Mouse (Mus musculus) left cerebral cortex, postnatal 10 days (tissue): ENCODE results near the gene Fam83f. TPM values are rescaled to one million over a fixed set of nuclear protein-coding genes. Genes with fewer than 3 reads are reported as not detected.
"Not testable (repeated sequence)": the region's sequence is repeated elsewhere in the genome, so short reads cannot be mapped to it uniquely, and the experiment has no call there.

Source experiments
- DNase-seq, 2 experiments: peaks; one replicate each; pipeline ENCODE4 v3.0.0; 2021 to 2022; ENCODE audit warnings: low spot score in 2 of 2, mixed read lengths in 1 of 2; ENCODE audit errors: extremely low spot score in 1 of 2
- intact Hi-C: fragments of 180-260 bp; cut with DNase I; formaldehyde crosslinking; loops from one replicate; pipeline ENCODE4 v1.15.1; 2025
- microRNA-seq: library from miRNA; unstranded; fragments of <30 nt; microRNA quantifications from one replicate; pipeline ENCODE4 v1.2.0, GENCODE M21; 2022
- total RNA-seq, 2 experiments: library from RNA; stranded (reverse); gene quantifications; 2 replicates each; pipeline ENCODE4 v1.2.3; 2021

Fam83f gene
- total RNA-seq, 2 experiments from 2014 or later, result 0.54 to 0.57 TPM

- intact Hi-C loops, result no loop called here
- no peak for DNase-seq
These were observed 57.8 kb downstream of the Fam83f start for GRCm38 (mm10) chr15:80729477-80729876.

- no peak for DNase-seq
- intact Hi-C loops, result loop anchor here (10.0 kb wide), 1 partner anchor 54 kb away; no protein-coding TSS in a partner anchor
These were observed 59.4 kb downstream of the Fam83f start for GRCm38 (mm10) chr15:80731043-80731442.

GRCm38 (mm10) chr15:80731511-80731910, 59.9 kb downstream of the Fam83f start:
- intact Hi-C loops, result loop anchor here (10.0 kb wide), 1 partner anchor 53 kb away; no protein-coding TSS in a partner anchor
- DNase-seq, result no peak

- intact Hi-C loops, result loop anchor here (10.0 kb wide), 1 partner anchor 52 kb away; no protein-coding TSS in a partner anchor
- no peak for DNase-seq
These were observed 60.8 kb downstream of the Fam83f start for GRCm38 (mm10) chr15:80732266-80733030.

GRCm38 (mm10) chr15:80735300-80735699, 63.7 kb downstream of the Fam83f start:
- intact Hi-C loops, result loop anchor here (10.0 kb wide), 1 partner anchor 50 kb away; no protein-coding TSS in a partner anchor
- DNase-seq, result no peak

GRCm38 (mm10) chr15:80735708-80736107, 64.1 kb downstream of the Fam83f start:
- intact Hi-C loops, result loop anchor here (10.0 kb wide), 1 partner anchor 49 kb away; no protein-coding TSS in a partner anchor
- DNase-seq, result not testable (repeated sequence)

- DNase-seq, result no peak
- intact Hi-C loops, result loop anchor here (10.0 kb wide), 1 partner anchor 48 kb away; no protein-coding TSS in a partner anchor
These were observed 64.9 kb downstream of the Fam83f start for GRCm38 (mm10) chr15:80736553-80736952.

- intact Hi-C loops, result loop anchor here (10.0 kb wide), 1 partner anchor 47 kb away; no protein-coding TSS in a partner anchor
- no peak for DNase-seq
These were observed 66.6 kb downstream of the Fam83f start for GRCm38 (mm10) chr15:80738244-80738643.

- DNase-seq, result no peak
- intact Hi-C loops, result loop anchor here (10.0 kb wide), 1 partner anchor 45 kb away; no protein-coding TSS in a partner anchor
These were observed 68.3 kb downstream of the Fam83f start for GRCm38 (mm10) chr15:80739972-80740371.

GRCm38 (mm10) chr15:80741836-80742235, 70.2 kb downstream of the Fam83f start:
- intact Hi-C loops, result no loop called here
- no peak for DNase-seq

GRCm38 (mm10) chr15:80742991-80743474, 71.4 kb downstream of the Fam83f start:
- no peak for DNase-seq
- intact Hi-C loops, result no loop called here

GRCm38 (mm10) chr15:80743606-80744005, 72.0 kb downstream of the Fam83f start:
- DNase-seq, result no peak
- intact Hi-C loops, result no loop called here

GRCm38 (mm10) chr15:80744667-80745422, 73.2 kb downstream of the Fam83f start:
- intact Hi-C loops, result no loop called here
- DNase-seq, result no peak

- intact Hi-C loops, result no loop called here
- no peak for DNase-seq
These were observed 77.3 kb downstream of the Fam83f start for GRCm38 (mm10) chr15:80748979-80749378.

Small RNAs within 50 kb of the gene (microRNA-seq; reads per million reads assigned to microRNA genes)
- gene Mir6957, result not detected

Other genes with a start within 250 kb of the Fam83f start
- gene Enthd1, start 106.7 kb upstream of the Fam83f start, total RNA-seq, result under 1 TPM; 0.21 to 0.26 TPM
- 1 to 10 TPM in 1 of 2 experiments, under 1 TPM in 1; 0.84 to 1.3 TPM for gene Grap2, start 99.3 kb upstream of the Fam83f start, total RNA-seq
- 100 to 1,000 TPM; 127 to 130 TPM for gene Tnrc6b, start 39.5 kb downstream of the Fam83f start, total RNA-seq